Mouse (Mus musculus): Measurements from ENCODE around the gene Fbrsl1.
A peak's percentile ranks its signal among the peaks of the same experiment; 100 is the strongest.
"Not testable (repeated sequence)": the region's sequence is repeated elsewhere in the genome, so short reads cannot be mapped to it uniquely, and the experiment has no call there.

Fbrsl1 gene

DNA sequence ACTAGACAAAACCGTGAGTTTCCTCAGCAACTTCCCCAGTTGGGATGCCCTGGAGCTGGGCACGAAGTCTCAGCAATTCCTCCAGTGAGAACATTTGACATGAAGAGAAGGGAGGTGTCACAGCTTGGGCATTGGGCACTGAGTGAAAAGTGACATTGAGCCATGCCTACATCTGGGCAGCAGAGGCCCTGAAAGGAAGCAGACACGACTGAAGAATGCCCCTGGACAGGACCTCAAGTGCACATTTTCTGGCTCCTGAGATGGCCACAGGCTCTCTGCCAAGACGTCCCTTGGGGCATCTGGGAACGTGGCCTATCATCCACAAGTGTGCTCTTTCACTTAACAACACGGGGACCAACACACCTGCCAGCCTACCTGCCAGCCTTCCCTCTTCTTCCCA, 991 bp upstream of the Fbrsl1 start:
- DNase-seq (ENCODE audit: low spot score): no peak

DNA sequence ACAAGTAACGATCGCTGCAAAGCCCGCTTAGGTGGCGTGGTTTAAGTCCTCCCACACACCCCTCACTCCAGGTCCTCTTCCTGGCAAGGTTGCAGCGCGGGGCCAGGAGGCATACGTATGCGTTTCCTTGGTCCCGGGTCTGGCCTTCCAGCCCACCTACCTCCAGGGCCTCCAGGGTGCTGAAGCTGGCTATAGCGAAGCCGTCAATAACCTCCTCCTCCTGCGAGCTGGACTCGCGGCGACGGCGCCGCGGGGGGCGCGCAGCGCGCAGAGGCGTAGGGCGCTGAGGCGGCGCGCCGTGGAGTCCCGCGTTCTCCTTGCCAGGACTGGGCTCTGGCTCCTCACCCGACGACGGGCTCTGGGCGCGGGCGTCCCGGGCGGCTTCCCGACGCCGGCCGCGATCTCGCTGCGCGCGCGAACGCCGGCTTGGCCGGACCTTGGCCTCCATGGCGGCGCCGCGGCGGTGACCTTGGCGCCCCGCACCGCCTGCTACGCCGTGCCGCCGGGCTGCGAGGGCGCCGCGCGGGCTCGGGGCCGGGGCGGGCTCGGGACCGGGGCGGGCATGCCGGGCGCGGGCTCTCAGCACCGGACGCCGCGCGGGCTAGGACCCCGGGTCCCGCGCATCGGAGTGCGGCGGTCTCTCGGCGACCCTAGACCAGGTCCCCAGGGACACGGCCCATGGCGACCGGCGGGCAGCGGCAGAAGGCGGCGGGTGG, 425 bp downstream of the Fbrsl1 start:
- peak; percentile 68 for DNase-seq (ENCODE audit: low spot score)

DNA sequence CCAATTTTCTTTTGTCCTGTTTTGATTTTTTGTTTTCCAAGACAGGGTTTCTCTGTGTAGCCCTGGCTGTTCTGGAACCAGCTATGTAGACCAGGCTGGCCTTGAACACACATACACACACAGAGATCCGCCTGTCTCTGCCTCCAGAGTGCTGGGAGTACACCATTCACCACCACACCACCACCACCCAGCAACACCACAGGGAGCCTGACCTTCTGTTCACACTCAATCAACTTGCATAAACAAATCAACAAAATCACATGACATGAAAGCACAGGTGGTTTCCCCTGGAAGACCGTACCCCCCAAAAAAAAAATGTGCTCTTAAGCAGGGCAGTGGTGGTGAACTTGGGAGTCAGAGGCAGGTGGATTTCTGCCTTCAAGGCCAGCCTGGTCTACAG, 3.8 kb downstream of the Fbrsl1 start:
- DNase-seq (ENCODE audit: low spot score): no peak

DNA sequence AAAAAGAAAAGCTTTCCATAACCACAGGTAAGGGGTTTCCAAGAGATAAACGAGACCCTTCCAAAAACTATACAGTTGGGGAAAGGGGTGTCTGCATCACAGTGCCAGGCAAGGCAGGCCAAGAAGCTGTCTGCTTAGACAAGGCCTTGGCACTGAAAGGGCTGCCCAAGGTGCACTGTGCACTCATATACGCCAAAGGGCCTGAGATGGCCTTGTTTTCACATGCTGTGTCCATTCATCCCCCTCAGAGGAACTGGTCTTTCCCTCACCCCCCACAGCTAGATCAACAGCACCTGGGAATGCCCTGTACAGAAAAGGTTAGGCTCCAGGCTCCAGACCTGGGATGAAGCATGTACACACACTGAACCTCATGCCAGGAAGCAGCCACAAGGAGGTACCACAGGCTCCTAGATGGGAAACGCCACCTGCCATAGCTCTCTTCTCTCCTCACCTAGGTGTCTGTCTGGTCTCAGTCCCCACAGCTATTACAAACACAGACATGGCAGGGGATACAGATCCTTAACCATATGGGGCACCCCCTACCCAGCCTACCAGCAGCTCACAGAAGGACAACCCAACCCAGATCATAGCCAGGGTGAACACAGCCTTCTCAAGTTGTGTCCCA, 5.2 kb downstream of the Fbrsl1 start:
- DNase-seq (ENCODE audit: low spot score): no peak

DNA sequence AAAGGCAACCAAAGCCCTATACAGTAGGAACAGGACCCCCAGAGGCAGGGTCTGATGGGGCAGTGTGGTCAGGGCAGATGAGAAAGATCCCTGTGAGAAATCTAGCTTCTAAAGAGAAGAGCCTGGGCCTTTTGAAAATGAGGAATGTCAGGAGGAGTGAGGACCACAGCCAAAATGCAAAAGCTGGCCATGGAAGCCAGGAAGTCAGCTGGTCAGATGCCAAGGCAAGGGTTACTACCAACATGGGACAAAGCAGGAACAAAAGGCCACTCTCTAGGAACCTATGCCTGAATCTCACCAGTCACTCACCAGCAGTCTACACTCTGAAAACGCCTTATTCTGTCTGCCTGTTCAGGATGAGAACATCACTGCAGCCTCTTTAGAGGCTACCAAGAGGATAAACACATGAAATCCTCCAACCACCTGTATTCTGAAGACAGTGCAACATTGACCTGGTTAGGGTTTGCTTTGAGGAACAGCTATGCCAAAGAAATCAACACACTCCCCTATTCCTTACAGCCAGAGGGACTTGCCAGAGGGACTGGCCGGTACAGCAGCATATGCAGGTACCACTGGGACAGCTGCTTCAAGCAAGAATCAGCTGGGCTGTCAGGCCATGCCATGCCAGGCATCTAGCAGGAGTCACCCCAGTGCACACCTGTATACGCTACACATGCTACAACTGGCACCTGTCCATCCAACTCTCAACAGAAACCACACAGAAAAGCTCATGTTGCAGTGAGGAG, 8.6 kb downstream of the Fbrsl1 start:
- no peak for DNase-seq (ENCODE audit: low spot score)

DNA sequence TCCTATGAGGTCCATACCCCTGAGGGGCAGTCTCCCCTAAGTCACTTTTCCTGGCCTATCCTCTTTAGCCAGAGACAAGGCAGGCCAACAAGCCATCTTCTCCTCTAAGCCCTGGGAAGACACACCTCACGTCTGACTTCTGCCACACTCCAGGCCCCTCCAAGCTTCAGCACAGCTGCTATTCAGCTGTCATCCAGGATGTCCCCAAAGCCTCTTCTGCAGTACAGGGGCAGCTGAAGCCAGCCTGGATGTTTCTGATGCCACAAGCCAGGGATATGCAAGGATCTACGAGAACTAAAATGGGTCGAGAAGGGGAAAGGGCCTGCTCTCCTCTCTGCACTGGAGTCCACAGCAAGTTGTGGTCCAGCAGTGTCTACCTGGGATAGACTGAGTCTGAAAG, 9.7 kb downstream of the Fbrsl1 start:
- DNase-seq (ENCODE audit: low spot score): no peak

DNA sequence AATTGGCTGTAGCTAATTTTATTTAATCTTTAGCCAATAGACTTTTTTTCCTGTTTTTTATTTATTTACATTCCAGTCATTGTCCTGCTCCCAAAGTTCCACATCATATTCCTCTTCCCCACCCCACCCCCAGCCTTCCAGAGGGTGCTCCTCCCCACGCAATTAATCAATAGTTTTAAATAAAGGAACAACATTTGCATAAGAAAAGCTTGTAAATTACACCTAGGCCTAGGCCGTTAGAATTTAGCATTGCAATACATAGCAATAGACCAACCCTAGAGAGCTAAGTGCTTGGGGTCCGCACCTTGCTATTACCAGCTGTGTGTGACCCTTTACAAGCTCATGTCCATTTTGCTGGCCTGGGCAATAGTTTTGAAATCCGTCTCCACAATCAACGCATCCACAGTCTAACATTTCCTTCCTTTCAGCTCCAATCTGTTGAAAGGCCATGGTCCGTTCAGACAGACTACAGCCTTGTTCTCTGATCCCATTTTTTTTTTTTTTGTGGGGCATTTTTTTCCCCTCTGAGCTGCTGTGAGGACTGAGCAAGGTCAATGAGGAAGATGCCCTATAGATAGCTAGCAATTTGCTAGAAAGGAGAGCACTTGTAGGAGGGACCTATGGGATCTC, 10.6 kb downstream of the Fbrsl1 start:
- no peak for DNase-seq (ENCODE audit: low spot score)

DNA sequence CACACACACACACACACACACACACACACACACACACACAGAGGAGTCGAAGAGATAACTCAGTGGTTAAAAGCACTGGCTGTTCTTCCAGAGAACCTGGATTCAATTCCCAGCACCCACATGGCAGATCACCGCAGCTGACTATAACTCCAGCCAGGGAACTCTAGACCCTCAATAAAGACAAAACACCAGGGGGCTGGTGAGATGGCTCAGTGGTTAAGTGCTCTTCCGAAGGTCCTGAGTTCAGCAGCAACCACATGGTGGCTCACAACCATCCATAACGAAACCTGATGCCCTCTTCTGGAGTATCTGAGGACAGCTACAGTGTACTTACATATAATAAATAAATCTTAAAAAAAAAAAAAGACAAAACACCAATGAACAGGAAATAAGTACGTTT, 12.1 kb downstream of the Fbrsl1 start:
- not testable (repeated sequence) for DNase-seq (ENCODE audit: low spot score)

DNA sequence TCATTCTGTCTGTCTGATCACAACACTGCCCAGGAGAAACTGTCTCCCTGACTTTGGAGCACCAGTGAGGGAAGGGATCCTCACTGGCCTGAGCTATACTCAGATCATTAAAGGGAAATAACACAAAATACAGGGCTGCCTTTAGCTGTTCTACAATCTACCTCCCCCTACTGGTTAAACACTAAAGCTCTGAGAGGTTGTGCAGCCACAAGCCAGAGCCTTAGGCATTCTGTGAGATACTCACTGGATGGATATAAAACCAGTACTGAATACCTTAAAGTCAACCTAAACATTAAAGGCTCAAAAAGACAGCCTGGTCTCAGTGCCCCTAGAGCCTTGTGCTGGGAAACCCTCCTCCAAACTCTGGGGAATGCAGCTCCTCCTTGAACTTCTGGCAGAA, 13.5 kb downstream of the Fbrsl1 start:
- no peak for DNase-seq (ENCODE audit: low spot score)

DNA sequence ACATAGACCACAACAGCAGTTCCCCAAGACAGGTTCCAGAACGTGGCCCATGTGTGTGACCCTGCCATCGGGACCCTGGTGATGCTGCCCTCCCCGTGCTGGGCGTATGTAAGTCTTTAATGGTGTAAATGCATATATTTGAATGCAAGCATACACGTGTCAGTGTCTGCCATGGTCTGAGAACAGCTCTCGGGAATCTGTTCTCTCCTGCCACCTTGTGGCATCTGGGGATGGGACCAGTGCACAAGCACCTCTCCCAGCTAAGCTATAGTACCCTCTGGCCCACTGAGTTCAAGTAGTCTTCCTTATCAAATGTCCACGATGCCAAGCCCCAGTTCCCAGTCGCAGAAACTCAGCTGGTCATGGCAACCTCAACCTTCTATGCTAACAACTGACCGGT, 19.3 kb downstream of the Fbrsl1 start:
- DNase-seq (ENCODE audit: low spot score): no peak

DNA sequence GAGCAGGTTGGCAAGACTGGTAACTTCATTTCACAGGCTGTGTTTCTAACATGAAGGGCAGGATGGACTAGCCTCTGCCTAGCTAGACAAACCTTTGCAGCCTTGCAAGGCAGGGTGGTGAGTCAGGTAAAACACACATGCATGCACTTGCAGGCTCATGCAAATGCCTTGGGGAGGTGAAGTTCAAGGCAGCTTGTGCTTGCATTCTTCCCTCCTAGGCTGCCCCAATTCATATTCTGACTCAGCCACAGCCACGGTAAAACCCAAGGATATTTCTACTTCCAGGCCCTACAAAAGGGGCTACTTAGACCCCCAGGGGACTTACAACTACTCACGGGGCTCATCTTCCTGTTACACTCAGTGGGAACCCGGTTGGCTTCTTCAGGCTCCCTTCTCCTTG, 20.0 kb downstream of the Fbrsl1 start:
- no peak for DNase-seq (ENCODE audit: low spot score)

DNA sequence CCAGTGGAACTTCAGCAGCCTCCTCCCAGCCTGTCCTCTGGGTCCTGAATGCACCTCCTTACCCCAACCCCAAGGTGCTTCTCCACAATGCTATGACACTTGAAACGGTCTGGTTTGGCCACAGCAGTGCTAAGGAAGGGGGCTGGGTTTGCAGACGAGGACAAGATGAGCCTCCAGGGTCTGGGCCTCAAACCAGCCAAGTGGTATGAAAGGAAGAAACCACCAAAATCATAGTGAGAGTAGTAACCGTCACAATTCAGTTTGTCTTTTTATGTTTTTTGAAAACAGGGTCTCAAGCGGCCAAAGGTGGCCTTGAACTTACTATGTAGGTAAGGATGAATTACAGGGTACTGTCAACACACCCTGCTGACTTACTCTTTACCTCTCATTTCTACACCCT, 23.1 kb downstream of the Fbrsl1 start:
- no peak for DNase-seq (ENCODE audit: low spot score)

DNA sequence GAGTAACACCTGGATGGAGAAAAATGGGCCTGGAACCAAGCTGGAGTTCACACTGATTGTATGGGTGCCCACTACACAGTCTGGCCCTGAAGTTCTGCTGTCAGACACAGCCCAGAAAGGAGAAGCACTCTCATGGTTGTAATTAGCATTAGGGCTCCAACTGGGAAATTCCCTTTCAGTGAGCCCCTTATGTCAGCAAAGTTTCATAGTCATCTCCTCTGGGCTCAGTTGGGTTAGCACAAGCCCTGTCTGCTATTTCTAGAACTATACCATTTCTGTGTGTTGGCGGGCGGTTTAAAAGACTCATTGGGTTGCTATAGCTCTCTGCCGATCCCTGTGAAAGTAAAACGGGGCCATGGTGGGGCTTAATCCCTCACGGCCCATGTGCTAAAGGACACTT, 24.1 kb downstream of the Fbrsl1 start:
- DNase-seq (ENCODE audit: low spot score): no peak

DNA sequence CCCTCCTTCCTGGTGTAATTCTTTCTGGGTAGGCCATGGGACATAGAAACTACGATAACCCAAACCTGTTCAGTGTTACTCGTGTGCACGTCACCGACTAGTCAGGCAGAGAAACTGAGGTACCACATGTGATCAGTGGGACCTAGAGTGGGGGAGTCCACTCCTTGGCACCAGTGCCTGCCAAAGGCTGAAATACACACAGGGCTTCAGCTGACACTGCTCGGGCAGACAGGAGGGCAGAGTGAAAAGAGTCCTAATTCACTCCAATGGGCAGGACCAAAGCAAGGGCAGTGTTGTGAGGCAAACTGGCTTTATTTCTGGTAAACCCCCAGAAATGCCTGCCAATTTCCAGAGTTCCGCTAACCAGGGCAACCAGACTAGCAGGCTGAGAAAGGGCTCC, 26.9 kb downstream of the Fbrsl1 start:
- DNase-seq (ENCODE audit: low spot score): no peak

DNA sequence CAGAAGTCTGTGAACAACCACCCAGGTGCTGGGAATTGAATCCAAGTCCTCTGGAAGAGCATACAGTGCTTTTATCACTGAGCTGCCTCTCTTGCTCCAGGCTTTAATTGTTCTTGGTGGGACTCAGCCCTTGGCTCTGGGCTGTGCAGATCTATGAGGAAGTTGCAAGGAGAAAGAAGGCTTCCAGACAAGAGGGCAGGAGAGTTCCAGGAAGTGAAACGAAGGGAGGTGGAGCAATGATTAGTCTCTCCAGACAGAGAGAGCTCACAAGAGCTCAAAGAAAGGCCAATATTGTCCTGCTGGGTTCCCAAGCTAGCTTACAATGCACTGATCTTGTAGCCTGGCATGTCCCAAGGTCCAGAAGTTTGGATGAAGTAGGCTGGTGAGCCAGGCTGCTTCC, 27.4 kb downstream of the Fbrsl1 start:
- no peak for DNase-seq (ENCODE audit: low spot score)

DNA sequence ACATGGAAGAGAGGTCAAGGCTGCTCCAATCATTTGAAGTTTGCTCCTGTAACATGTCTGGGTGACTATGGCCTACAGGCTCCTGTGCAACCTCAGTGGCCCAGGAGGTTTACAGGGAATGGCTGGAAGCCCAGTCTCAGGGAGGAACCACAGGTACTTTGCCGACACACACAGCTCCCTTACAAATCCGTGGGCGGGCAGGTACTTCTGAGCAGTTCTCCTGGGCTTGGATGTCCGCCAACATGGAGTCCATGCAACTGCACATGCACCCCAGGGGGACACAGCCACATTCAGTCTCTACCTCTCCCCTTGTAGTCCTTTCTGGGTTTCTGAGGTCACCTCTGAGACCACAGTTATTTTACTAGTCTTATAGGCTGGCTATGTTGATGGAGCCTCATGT, 28.1 kb downstream of the Fbrsl1 start:
- DNase-seq (ENCODE audit: low spot score): no peak

DNA sequence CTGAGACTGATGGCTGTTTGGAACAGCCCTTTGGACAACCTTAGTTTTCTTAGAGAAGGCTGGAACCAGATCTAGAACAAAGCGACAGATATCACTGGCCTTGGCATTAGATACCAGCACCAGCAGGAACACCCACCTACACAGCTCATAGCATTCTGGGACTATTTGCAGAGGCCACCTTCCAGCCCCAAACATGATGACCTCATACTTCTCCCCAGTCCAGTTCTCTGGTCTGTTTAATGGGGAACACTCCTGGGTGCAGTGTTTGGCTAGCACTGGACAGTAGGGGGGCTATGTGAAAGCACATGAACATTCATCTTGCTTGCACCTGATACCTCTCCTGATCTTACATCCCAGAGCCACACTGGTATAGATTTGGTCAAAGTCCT, 29.8 kb downstream of the Fbrsl1 start:
- DNase-seq (ENCODE audit: low spot score): no peak

DNA sequence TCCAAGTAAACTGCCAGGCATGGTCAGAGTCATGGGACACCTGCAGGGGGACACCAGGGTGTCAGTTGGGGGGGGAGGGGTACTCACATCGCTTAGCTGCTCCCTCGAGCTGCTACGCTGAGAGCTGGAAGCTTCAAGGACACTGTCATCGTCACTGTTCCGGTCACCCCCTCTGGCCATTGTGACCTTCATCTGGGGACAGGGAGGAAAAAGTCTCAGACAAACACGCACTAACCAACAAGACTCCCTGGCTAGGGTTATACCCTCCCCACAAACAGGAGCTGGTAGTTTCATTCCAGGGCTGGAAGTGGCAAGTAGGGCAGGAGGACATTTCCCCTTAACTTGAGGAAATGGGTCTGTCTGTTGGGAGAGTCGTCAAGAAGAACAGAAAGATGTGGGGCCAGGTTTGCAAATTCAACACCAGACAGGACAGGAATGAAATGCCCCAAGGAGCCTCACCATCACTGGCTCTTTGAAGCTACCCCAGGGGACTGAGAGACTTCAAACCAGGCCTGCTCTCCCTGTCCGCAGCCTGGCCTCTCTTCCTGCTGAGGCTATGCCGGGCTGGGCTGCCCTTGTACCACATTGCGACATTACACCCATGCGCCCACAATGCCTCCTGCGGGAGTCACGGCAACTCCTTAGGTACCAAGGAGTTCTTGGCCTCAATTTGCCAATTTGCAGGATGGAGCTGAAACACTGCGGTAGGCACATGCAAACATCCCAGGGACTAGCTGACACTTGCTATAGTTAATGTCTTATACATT, 30.4 kb downstream of the Fbrsl1 start:
- no peak for DNase-seq (ENCODE audit: low spot score)

DNA sequence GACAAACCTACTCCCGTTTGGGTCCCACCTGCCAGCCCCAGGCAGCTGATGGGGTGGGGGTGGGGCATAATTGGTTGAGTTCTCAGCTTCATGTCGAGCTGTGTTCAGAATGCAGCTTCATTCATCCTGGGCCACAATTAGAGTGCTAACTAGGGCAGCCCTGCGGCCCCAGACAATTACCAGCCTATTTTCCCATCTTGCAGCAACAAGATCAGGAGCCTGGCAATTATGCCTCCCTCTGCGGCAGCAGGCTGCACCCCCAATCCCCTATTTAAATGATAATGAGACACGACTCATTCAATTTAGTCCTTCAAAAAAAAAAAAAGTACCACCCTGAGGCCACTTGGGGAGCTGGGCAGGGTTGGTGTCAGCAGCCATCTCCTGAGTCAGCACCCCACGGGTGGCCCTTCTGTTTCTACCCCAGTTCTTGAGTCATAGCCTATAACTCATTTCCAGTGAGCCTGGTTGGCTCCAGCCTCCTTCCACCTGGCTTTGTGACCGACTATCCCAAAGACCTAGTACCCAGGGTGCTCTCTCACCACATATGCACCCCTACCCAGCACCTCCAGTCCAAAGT, 31.4 kb downstream of the Fbrsl1 start:
- DNase-seq (ENCODE audit: low spot score): no peak

DNA sequence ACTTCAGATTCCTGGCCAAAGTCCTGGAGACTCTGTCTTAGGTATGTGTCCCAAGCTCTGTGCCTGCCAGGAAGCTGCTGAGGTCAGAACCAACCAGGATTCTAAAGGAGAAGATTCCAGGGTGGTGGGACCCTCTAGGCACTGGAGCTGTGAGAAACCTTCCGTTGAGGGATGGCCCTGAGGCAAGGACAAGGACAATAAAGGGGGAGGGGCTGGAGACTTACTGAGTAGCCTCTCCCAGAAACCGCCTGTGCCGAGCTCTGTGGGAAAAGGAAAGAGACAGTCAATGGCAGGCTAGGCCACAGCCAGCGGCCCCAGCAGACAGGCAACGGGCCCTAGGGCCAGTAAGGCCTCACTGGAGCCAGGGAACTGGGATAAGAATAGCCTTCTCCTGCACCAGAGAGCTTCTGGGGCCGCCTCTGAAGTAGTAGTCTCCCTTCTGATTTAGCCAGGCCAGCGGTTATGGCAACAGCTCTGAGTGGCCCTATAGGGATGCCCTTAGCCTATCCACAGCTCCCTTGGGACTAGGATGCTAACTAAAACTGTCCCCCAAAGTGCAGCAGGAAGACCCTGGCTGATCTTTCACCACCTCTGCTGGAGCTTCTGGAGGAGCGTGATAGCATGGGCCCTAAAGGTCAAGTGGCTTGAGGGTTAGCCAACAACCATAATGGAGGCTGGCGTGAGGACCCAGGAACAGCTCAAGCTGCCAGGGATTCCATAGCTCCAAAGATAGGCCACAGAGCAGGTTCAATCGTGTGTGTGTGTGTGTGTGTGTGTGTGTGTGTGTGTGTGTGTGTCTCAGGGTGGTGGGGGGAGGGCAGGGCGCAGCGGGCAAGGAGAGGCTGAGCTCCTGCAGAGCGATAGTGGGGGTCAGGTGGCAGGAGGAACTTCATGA, 32.2 kb downstream of the Fbrsl1 start:
- no peak for DNase-seq (ENCODE audit: low spot score)

DNA sequence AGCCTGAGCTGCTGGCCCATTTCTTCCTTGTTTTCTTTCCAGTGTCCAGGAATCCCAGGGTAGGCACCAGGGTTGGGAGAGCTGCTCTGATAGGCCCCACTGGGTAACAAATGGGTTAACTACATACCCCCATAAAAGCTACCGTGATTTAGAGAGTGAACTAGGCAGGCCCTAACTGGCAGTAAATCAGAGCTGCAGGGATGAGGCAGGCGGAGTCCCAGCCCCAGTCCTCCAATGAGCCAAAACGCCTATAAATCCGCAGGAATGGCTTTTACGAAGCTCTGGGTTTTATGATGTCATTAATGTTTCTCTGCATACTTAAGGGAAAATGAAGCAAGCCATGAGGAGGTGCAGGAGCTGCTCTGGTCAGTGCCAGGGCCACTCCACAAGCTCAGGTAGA, 33.3 kb downstream of the Fbrsl1 start:
- no peak for DNase-seq (ENCODE audit: low spot score)
